ENCODE assay signal across 8 mouse cellular contexts in genomic region chr15:78868826-78869233, GRCm38 (mm10). TPM values are rescaled to one million over a fixed set of nuclear protein-coding genes. Genes with fewer than 3 reads are reported as not detected.
A peak's percentile ranks its signal among the peaks of the same experiment; 100 is the strongest.
DNase-seq lines count a peak whose midpoint lies in the region; ATAC-seq lines count a peak whose summit lies in the region.

No protein-coding gene starts in this region.

- no peak overlapping the region for H3K4me3 ChIP-seq in heart, embryonic 11.5 days (ENCODE audit: low read depth, low read length)
- H3K4me3 ChIP-seq in brown adipose tissue, adult 24 weeks (ENCODE audit: insufficient read depth, low read depth, low read length): no peak overlapping the region
- no peak overlapping the region for H3K4me3 ChIP-seq in hindbrain, embryonic 14.5 days (replicated peaks; ENCODE audit: low read length)
- no peak overlapping the region for H3K4me3 ChIP-seq in midbrain, embryonic 12.5 days

- H3K27ac ChIP-seq in heart, embryonic 11.5 days (ENCODE audit: low read depth, low read length): peak overlapping the region; percentile 63
- peak overlapping the region; percentile 69 for H3K27ac ChIP-seq in brown adipose tissue, adult 24 weeks (replicated peaks; ENCODE audit: low read depth, low read length)
- H3K27ac ChIP-seq in hindbrain, embryonic 14.5 days: peak overlapping the region; percentile 71
- H3K27ac ChIP-seq in midbrain, embryonic 12.5 days (replicated peaks): peak overlapping the region; percentile 56

- DNase-seq in heart, postnatal 14 days: no peak
- DNase-seq in hindbrain, embryonic 14.5 days (ENCODE audit: low spot score): peak; percentile 28
- no peak for DNase-seq in thymus, postnatal 0 days (ENCODE audit: low spot score)
- DNase-seq in right cerebral cortex, postnatal 36 days (ENCODE audit: low spot score in 2 of 2): no peak

- no peak; the same call in 1 of the 2 replicates for ATAC-seq in heart, embryonic 11.5 days (replicated peaks; ENCODE audit: insufficient number of reproducible peaks, low FRiP score, low TSS enrichment)
- peak; percentile 35; the same call in 1 of the 2 replicates for ATAC-seq in hindbrain, embryonic 14.5 days (ENCODE audit: low FRiP score)
- ATAC-seq in midbrain, embryonic 12.5 days (ENCODE audit: low FRiP score, low read depth): 0 out of 2 replicates have a peak, but pooled peaks have one; percentile 23
- ATAC-seq in monocyte, adult 5-6 weeks (replicated peaks; ENCODE audit: insufficient number of reproducible peaks, low FRiP score, low TSS enrichment, poor library complexity, severe bottlenecking): no peak

- 61% methylated on average over 7 of the region's 7 CpGs for WGBS in heart, embryonic 11.5 days (ENCODE audit: insufficient replicate concordance)
- 35% methylated on average over 7 of the region's 7 CpGs for WGBS in hindbrain, embryonic 14.5 days
- 64% methylated on average over 7 of the region's 7 CpGs for WGBS in midbrain, embryonic 12.5 days

- no peaks in the 10 kb centered on the region for H3K27me3 ChIP-seq in heart, embryonic 11.5 days (ENCODE audit: control insufficient read depth, insufficient read depth, low read length)
- H3K27me3 ChIP-seq in hindbrain, embryonic 14.5 days (ENCODE audit: control insufficient read depth, insufficient read depth, low read length): no peaks in the 10 kb centered on the region
- no peaks in the 10 kb centered on the region for H3K27me3 ChIP-seq in midbrain, embryonic 12.5 days

- intact Hi-C loops in heart, postnatal 14 days (cut with DNase I): loop anchor here (2.0 to 5.0 kb wide), 2 partner anchors 16 to 247 kb away; no protein-coding TSS in a partner anchor

- no peak overlapping the region for H3K4me2 ChIP-seq in heart, embryonic 11.5 days
- no peak overlapping the region for H3K4me2 ChIP-seq in hindbrain, embryonic 14.5 days (replicated peaks)
- H3K4me2 ChIP-seq in midbrain, embryonic 12.5 days (replicated peaks): no peak overlapping the region

- no peaks in the 10 kb centered on the region for H3K9me3 ChIP-seq in heart, embryonic 11.5 days (replicated peaks; ENCODE audit: control insufficient read depth, low read length)
- no peaks in the 10 kb centered on the region for H3K9me3 ChIP-seq in hindbrain, embryonic 14.5 days (ENCODE audit: control insufficient read depth, low read length)
- no peaks in the 10 kb centered on the region for H3K9me3 ChIP-seq in midbrain, embryonic 12.5 days

- 0 out of 2 replicates have a peak overlapping the region, but pooled peaks have one; percentile 10 for H3K9ac ChIP-seq in heart, embryonic 11.5 days (ENCODE audit: low read depth, low read length)
- no peak overlapping the region for H3K9ac ChIP-seq in hindbrain, embryonic 14.5 days
- no peak overlapping the region for H3K9ac ChIP-seq in midbrain, embryonic 12.5 days (replicated peaks)

- H3K4me1 ChIP-seq in heart, embryonic 11.5 days (ENCODE audit: control insufficient read depth, insufficient read depth, low read length): peaks cover 7% of the 10 kb centered on the region; the same call in 1 of the 2 replicates
- peaks cover 6% of the 10 kb centered on the region; the same call in 1 of the 2 replicates for H3K4me1 ChIP-seq in brown adipose tissue, adult 24 weeks (ENCODE audit: control insufficient read depth, insufficient read depth, insufficient read length, low read length)
- H3K4me1 ChIP-seq in hindbrain, embryonic 14.5 days (replicated peaks; ENCODE audit: control insufficient read depth, insufficient read depth, low read length): no peaks in the 10 kb centered on the region; the same call in 1 of the 2 replicates
- peaks cover 15% of the 10 kb centered on the region for H3K4me1 ChIP-seq in midbrain, embryonic 12.5 days

- H3K36me3 ChIP-seq in heart, embryonic 11.5 days (ENCODE audit: control insufficient read depth, insufficient read depth, low read length): no peaks in the 10 kb centered on the region
- no peaks in the 10 kb centered on the region for H3K36me3 ChIP-seq in hindbrain, embryonic 14.5 days (replicated peaks; ENCODE audit: control insufficient read depth, insufficient read depth)
- H3K36me3 ChIP-seq in midbrain, embryonic 12.5 days: no peaks in the 10 kb centered on the region

RNA-seq across cellular contexts. Expression of gene Gga1, which starts 8.2 kb away (rescaled TPM):
- polyA plus RNA-seq in heart, embryonic 11.5 days (2014; fragmentation: Nextera tagmentation; extraction: Ambion mirVana): 29.3 and 31.7 TPM in 2 replicates
- total RNA-seq in heart, postnatal 14 days (2021): 10 to 100 TPM; 38.4 to 39.7 TPM
- 23.7 and 29.1 TPM in 2 replicates for polyA plus RNA-seq in brown adipose tissue, adult 24 weeks (2012; ENCODE audit: insufficient read depth, insufficient read length, missing spikeins)
- 40.1 and 43.0 TPM in 2 replicates for polyA plus RNA-seq in hindbrain, embryonic 14.5 days (2014; fragmentation: Nextera tagmentation; extraction: Ambion mirVana)
- 50.9 and 52.7 TPM in 2 replicates for polyA plus RNA-seq in midbrain, embryonic 12.5 days (2016; fragmentation: Nextera tagmentation; extraction: Ambion mirVana)
- 18.3 to 37.9 TPM (median 20.8 TPM) in 3 replicates for total RNA-seq in monocyte, adult 5-6 weeks (2017)
- polyA plus RNA-seq in thymus, postnatal 0 days (2015; fragmentation: Nextera tagmentation; extraction: Ambion mirVana): 42.4 and 42.5 TPM in 2 replicates

RNA-seq across cellular contexts. Expression of gene Lgals2, which starts 13.5 kb away (rescaled TPM):
- 0.49 TPM in 1 of 2 replicates, not detected in the other for polyA plus RNA-seq in heart, embryonic 11.5 days (2014; fragmentation: Nextera tagmentation; extraction: Ambion mirVana)
- total RNA-seq in heart, postnatal 14 days (2021): under 1 TPM in 1 of 2 experiments, not detected in 1; 0.53 TPM
- polyA plus RNA-seq in brown adipose tissue, adult 24 weeks (2012; ENCODE audit: insufficient read depth, insufficient read length, missing spikeins): not detected in 2 replicates
- polyA plus RNA-seq in hindbrain, embryonic 14.5 days (2014; fragmentation: Nextera tagmentation; extraction: Ambion mirVana): not detected in 2 replicates
- 0.56 TPM in 1 of 2 replicates, not detected in the other for polyA plus RNA-seq in midbrain, embryonic 12.5 days (2016; fragmentation: Nextera tagmentation; extraction: Ambion mirVana)
- not detected in 3 replicates for total RNA-seq in monocyte, adult 5-6 weeks (2017)
- 3.3 and 5.1 TPM in 2 replicates for polyA plus RNA-seq in thymus, postnatal 0 days (2015; fragmentation: Nextera tagmentation; extraction: Ambion mirVana)

RNA-seq across cellular contexts. Expression of gene Cdc42ep1, which starts 26.4 kb away (rescaled TPM):
- 24.1 and 29.7 TPM in 2 replicates for polyA plus RNA-seq in heart, embryonic 11.5 days (2014; fragmentation: Nextera tagmentation; extraction: Ambion mirVana)
- total RNA-seq in heart, postnatal 14 days (2021): 10 to 100 TPM; 47.5 to 50.8 TPM
- polyA plus RNA-seq in brown adipose tissue, adult 24 weeks (2012; ENCODE audit: insufficient read depth, insufficient read length, missing spikeins): 18.4 and 21.7 TPM in 2 replicates
- polyA plus RNA-seq in hindbrain, embryonic 14.5 days (2014; fragmentation: Nextera tagmentation; extraction: Ambion mirVana): 10.7 and 11.2 TPM in 2 replicates
- polyA plus RNA-seq in midbrain, embryonic 12.5 days (2016; fragmentation: Nextera tagmentation; extraction: Ambion mirVana): 11.5 and 11.9 TPM in 2 replicates
- 0.29 to 1.2 TPM (median 0.75 TPM) in 3 replicates for total RNA-seq in monocyte, adult 5-6 weeks (2017)
- 3.9 and 4.0 TPM in 2 replicates for polyA plus RNA-seq in thymus, postnatal 0 days (2015; fragmentation: Nextera tagmentation; extraction: Ambion mirVana)

RNA-seq across cellular contexts. Expression of gene Gm49510, which starts 30.6 kb away (rescaled TPM):
- 0.23 and 0.47 TPM in 2 replicates for polyA plus RNA-seq in heart, embryonic 11.5 days (2014; fragmentation: Nextera tagmentation; extraction: Ambion mirVana)
- total RNA-seq in heart, postnatal 14 days (2021): not detected
- polyA plus RNA-seq in brown adipose tissue, adult 24 weeks (2012; ENCODE audit: insufficient read depth, insufficient read length, missing spikeins): not detected in 2 replicates
- polyA plus RNA-seq in hindbrain, embryonic 14.5 days (2014; fragmentation: Nextera tagmentation; extraction: Ambion mirVana): 0.16 TPM in 1 of 2 replicates, not detected in the other
- polyA plus RNA-seq in midbrain, embryonic 12.5 days (2016; fragmentation: Nextera tagmentation; extraction: Ambion mirVana): 0.10 TPM in 1 of 2 replicates, not detected in the other
- 1.7 to 3.9 TPM (median 1.9 TPM) in 3 replicates for total RNA-seq in monocyte, adult 5-6 weeks (2017)
- polyA plus RNA-seq in thymus, postnatal 0 days (2015; fragmentation: Nextera tagmentation; extraction: Ambion mirVana): 0.10 and 0.32 TPM in 2 replicates

RNA-seq across cellular contexts. Expression of gene Sh3bp1, which starts 30.7 kb away (rescaled TPM):
- polyA plus RNA-seq in heart, embryonic 11.5 days (2014; fragmentation: Nextera tagmentation; extraction: Ambion mirVana): 25.0 and 29.3 TPM in 2 replicates
- total RNA-seq in heart, postnatal 14 days (2021): 1 to 10 TPM; 4.6 to 6.3 TPM
- polyA plus RNA-seq in brown adipose tissue, adult 24 weeks (2012; ENCODE audit: insufficient read depth, insufficient read length, missing spikeins): 2.2 and 3.3 TPM in 2 replicates
- 3.7 and 5.5 TPM in 2 replicates for polyA plus RNA-seq in hindbrain, embryonic 14.5 days (2014; fragmentation: Nextera tagmentation; extraction: Ambion mirVana)
- polyA plus RNA-seq in midbrain, embryonic 12.5 days (2016; fragmentation: Nextera tagmentation; extraction: Ambion mirVana): 8.2 and 9.3 TPM in 2 replicates
- total RNA-seq in monocyte, adult 5-6 weeks (2017): 18.5 to 41.3 TPM (median 19.2 TPM) in 3 replicates
- 27.7 and 39.1 TPM in 2 replicates for polyA plus RNA-seq in thymus, postnatal 0 days (2015; fragmentation: Nextera tagmentation; extraction: Ambion mirVana)

Comparison
In these comparisons a context has a peak if more than half of its experiments do, and no peak if none do; other contexts are left out.
1. ATAC-seq: peak in hindbrain, embryonic 14.5 days (single experiment) and midbrain, embryonic 12.5 days (single experiment); none in heart, embryonic 11.5 days (single experiment) and monocyte, adult 5-6 weeks (single experiment).
2. Peak in every context shown above with its lines, with median percentiles within 50 percentile points of each other: H3K27ac ChIP-seq.